In the genomic region with DNA sequence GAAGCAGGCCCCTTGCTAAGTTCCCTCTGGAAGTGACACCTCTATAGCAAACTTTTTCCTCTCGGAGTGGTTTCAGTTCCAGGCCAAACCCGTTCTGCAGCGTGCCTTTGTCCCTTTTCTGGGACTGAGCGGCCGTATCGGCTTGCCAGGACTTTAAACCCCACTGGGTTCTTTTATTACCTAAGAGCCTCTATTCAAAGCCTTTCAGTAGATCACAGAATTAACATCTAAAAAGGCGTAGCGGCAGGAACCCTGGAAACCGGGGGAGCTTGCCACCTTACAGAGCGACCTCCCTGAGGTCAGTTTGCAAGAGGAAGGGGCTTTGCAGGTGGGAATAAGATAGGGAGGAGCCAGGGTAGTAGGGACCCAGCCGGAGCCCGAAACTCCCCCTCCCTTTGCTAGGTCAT, we compare ENCODE assay signal across 8 mouse cellular contexts.
DNase-seq lines count a peak whose midpoint lies in the region; ATAC-seq lines count a peak whose summit lies in the region.

No protein-coding gene starts in this region.

- H3K36me3 ChIP-seq in embryonic facial prominence, embryonic 12.5 days = no peaks in the 10 kb centered on the region

- H3K4me3 ChIP-seq in embryonic facial prominence, embryonic 12.5 days = no peak overlapping the region

- peak overlapping the region; percentile 9; the same call in 1 of the 2 replicates for H3K4me2 ChIP-seq in embryonic facial prominence, embryonic 12.5 days (replicated peaks)

- 11% methylated on average over 12 of the region's 12 CpGs for WGBS in embryonic facial prominence, embryonic 12.5 days

- 0 out of 2 replicates have a peak overlapping the region, but pooled peaks have one; percentile 26 for H3K27ac ChIP-seq in embryonic facial prominence, embryonic 12.5 days

- peak; percentile 96 for DNase-seq in R1 (ENCODE audit: low read depth, low spot score)
- peak; percentile 45 for DNase-seq in kidney, adult 18-20 months
- peak; percentile 54 for DNase-seq in lung, postnatal 36 days
- no peak for DNase-seq in spleen, postnatal 4 days (ENCODE audit: low spot score in 2 of 2)
- no peak for DNase-seq in adrenal gland, postnatal 14 days

- peaks cover 27% of the 10 kb centered on the region for H3K4me1 ChIP-seq in embryonic facial prominence, embryonic 12.5 days

- no peaks in the 10 kb centered on the region for H3K9me3 ChIP-seq in embryonic facial prominence, embryonic 12.5 days

- H3K27me3 ChIP-seq in embryonic facial prominence, embryonic 12.5 days = peaks cover 30% of the 10 kb centered on the region

- no peak overlapping the region for H3K9ac ChIP-seq in embryonic facial prominence, embryonic 12.5 days

- ATAC-seq in embryonic facial prominence, embryonic 12.5 days (ENCODE audit: insufficient number of reproducible peaks, insufficient read depth, low FRiP score, low TSS enrichment) = no peak
- ATAC-seq in cerebellum, adult (ENCODE audit: insufficient number of reproducible peaks, low FRiP score, low TSS enrichment) = no peak
- no peak for ATAC-seq in erythroid progenitor cell, adult 5-6 weeks (replicated peaks; ENCODE audit: low FRiP score, poor library complexity, severe bottlenecking)

Comparison
In these comparisons a context has a peak if more than half of its experiments do, and no peak if none do; other contexts are left out.
1. DNase-seq: peak in R1 (single experiment), kidney, adult 18-20 months (single experiment) and lung, postnatal 36 days (single experiment); none in spleen, postnatal 4 days (0 of 2) and adrenal gland, postnatal 14 days (single experiment).